Mouse (Mus musculus): ENCODE measurements around the gene Ppp2r3a.

Gene Ppp2r3a

GRCm38 (mm10) chr9:101159431-101159830, 92.2 kb downstream of the Ppp2r3a start:
- peak; percentile 5 for DNase-seq (ENCODE audit: low read depth, low spot score)

GRCm38 (mm10) chr9:101152872-101153271, 98.7 kb downstream of the Ppp2r3a start:
- no peak for DNase-seq (ENCODE audit: low read depth, low spot score)

GRCm38 (mm10) chr9:101143635-101144034, 108.0 kb downstream of the Ppp2r3a start:
- DNase-seq (ENCODE audit: low read depth, low spot score), result no peak

GRCm38 (mm10) chr9:101114182-101114884, 137.3 kb downstream of the Ppp2r3a start:
- no peak for DNase-seq (ENCODE audit: low read depth, low spot score)

- DNase-seq (ENCODE audit: low read depth, low spot score), result no peak
These were observed 138.3 kb downstream of the Ppp2r3a start for GRCm38 (mm10) chr9:101113317-101113716.

GRCm38 (mm10) chr9:101110013-101110412, 141.6 kb downstream of the Ppp2r3a start:
- DNase-seq (ENCODE audit: low read depth, low spot score), result no peak

- no peak for DNase-seq (ENCODE audit: low read depth, low spot score)
These were observed 144.2 kb downstream of the Ppp2r3a start for GRCm38 (mm10) chr9:101107386-101107785.

GRCm38 (mm10) chr9:101105735-101106134, 145.9 kb downstream of the Ppp2r3a start:
- DNase-seq (ENCODE audit: low read depth, low spot score), result no peak

- no peak for DNase-seq (ENCODE audit: low read depth, low spot score)
These were observed 146.7 kb downstream of the Ppp2r3a start for GRCm38 (mm10) chr9:101104931-101105330.

- DNase-seq (ENCODE audit: low read depth, low spot score), result no peak
These were observed 149.3 kb downstream of the Ppp2r3a start for GRCm38 (mm10) chr9:101102288-101102687.

GRCm38 (mm10) chr9:101101547-101101946, 150.0 kb downstream of the Ppp2r3a start:
- no peak for DNase-seq (ENCODE audit: low read depth, low spot score)

- no peak for DNase-seq (ENCODE audit: low read depth, low spot score)
These were observed 151.4 kb downstream of the Ppp2r3a start for GRCm38 (mm10) chr9:101100163-101100562.

- no peak for DNase-seq (ENCODE audit: low read depth, low spot score)
These were observed 152.2 kb downstream of the Ppp2r3a start for GRCm38 (mm10) chr9:101099445-101099844.

GRCm38 (mm10) chr9:101097542-101097941, 154.1 kb downstream of the Ppp2r3a start:
- no peak for DNase-seq (ENCODE audit: low read depth, low spot score)

GRCm38 (mm10) chr9:101096461-101096860, 155.1 kb downstream of the Ppp2r3a start:
- DNase-seq (ENCODE audit: low read depth, low spot score), result no peak

GRCm38 (mm10) chr9:101095425-101095824, 156.2 kb downstream of the Ppp2r3a start:
- no peak for DNase-seq (ENCODE audit: low read depth, low spot score)

- no peak for DNase-seq (ENCODE audit: low read depth, low spot score)
These were observed 167.9 kb downstream of the Ppp2r3a start for GRCm38 (mm10) chr9:101083728-101084127.

GRCm38 (mm10) chr9:101080046-101080685, 171.4 kb downstream of the Ppp2r3a start:
- DNase-seq (ENCODE audit: low read depth, low spot score), result no peak

GRCm38 (mm10) chr9:101078579-101078978, 173.0 kb downstream of the Ppp2r3a start:
- DNase-seq (ENCODE audit: low read depth, low spot score), result no peak

GRCm38 (mm10) chr9:101077486-101077885, 174.1 kb downstream of the Ppp2r3a start:
- DNase-seq (ENCODE audit: low read depth, low spot score), result no peak

GRCm38 (mm10) chr9:101076095-101076875, 175.3 kb downstream of the Ppp2r3a start:
- peak; percentile 45 for DNase-seq (ENCODE audit: low read depth, low spot score)

- no peak for DNase-seq (ENCODE audit: low read depth, low spot score)
These were observed 175.9 kb downstream of the Ppp2r3a start for GRCm38 (mm10) chr9:101075694-101076093.

All from c-Kit-negative CD71-positive TER-119-positive erythroid progenitor cells, embryonic 14.5 days (primary cell).